Mouse (Mus musculus) stomach, embryonic 16.5 days (tissue): ENCODE data around the gene Ube3c. TPM values are rescaled to one million over a fixed set of nuclear protein-coding genes. Genes with fewer than 3 reads are reported as not detected.
"Not testable (repeated sequence)": the region's sequence is repeated elsewhere in the genome, so short reads cannot be mapped to it uniquely, and the experiment has no call there.

Source experiments
- ATAC-seq: fragments of 200-750 bp; cut with Nextera tagmentation; 2 replicates; pipeline ENCODE4 v1.8.0; 2017; ENCODE audit warnings: moderate number of reproducible peaks, moderate TSS enrichment; ENCODE audit not compliant: insufficient read depth, low FRiP score
- H3K27ac ChIP-seq: fragments of 300-500 bp; sonication (generic); 2 replicates; pipeline ENCODE4 v1.5.1; 2014; ENCODE audit warnings: low read length
- H3K27me3 ChIP-seq: fragments of 300-500 bp; sonication (generic); 2 replicates; pipeline ENCODE4 v1.6.1; 2014; ENCODE audit warnings: low read length, control low read depth, mixed read lengths; ENCODE audit not compliant: control insufficient read depth, insufficient read depth
- H3K36me3 ChIP-seq: fragments of 300-500 bp; sonication (generic); 2 replicates; pipeline ENCODE4 v1.6.1; 2014; ENCODE audit warnings: low read length; ENCODE audit not compliant: control insufficient read depth, insufficient read depth
- H3K4me1 ChIP-seq: fragments of 300-500 bp; sonication (generic); 2 replicates; pipeline ENCODE4 v1.6.1; 2014; ENCODE audit warnings: low read length, control low read depth, mixed read lengths; ENCODE audit not compliant: control insufficient read depth, insufficient read depth
- H3K4me2 ChIP-seq: fragments of 300-500 bp; sonication (generic); 2 replicates; pipeline ENCODE4 v1.6.1; 2014; ENCODE audit warnings: low read depth, low read length, mixed read lengths
- H3K4me3 ChIP-seq: fragments of 300-500 bp; sonication (generic); replicated peaks from 2 replicates; pipeline ENCODE4 v1.5.1; 2014; ENCODE audit warnings: mild to moderate bottlenecking, low read length
- H3K9ac ChIP-seq: fragments of 300-500 bp; sonication (generic); 2 replicates; pipeline ENCODE4 v1.6.1; 2014; ENCODE audit warnings: low read length
- H3K9me3 ChIP-seq: fragments of 300-500 bp; sonication (generic); replicated peaks from 2 replicates; pipeline ENCODE4 v1.6.1; 2016; ENCODE audit warnings: low read length, control low read depth; ENCODE audit not compliant: control insufficient read depth
- WGBS: fragments of 180-500 bp; shearing (Covaris S2); extraction: QIAGEN DNeasy Blood & Tissue Kit; methylation state at CpG from one replicate; pipeline ENCODE4 v1.1.7; 2014; 5-methylcytosine and 5-hydroxymethylcytosine counted together
- polyA plus RNA-seq: library from polyadenylated mRNA; unstranded; fragments of >200 nt; fragmentation: Nextera tagmentation; extraction: Ambion mirVana; gene quantifications from 2 replicates; pipeline ENCODE4 v1.2.1, GENCODE M21; 2015

Ube3c gene
- polyA plus RNA-seq, 1 experiment from 2014 or later: 14.1 TPM

- H3K9ac ChIP-seq: no peak overlapping the region
- WGBS: 67% methylated on average over 3 of the region's 3 CpGs
- H3K36me3 ChIP-seq: peaks cover 10% of the 10 kb centered on the region
- H3K4me1 ChIP-seq: no peaks in the 10 kb centered on the region
- no peak overlapping the region for H3K4me2 ChIP-seq
- H3K9me3 ChIP-seq: no peaks in the 10 kb centered on the region
- H3K4me3 ChIP-seq: no peak overlapping the region
- no peaks in the 10 kb centered on the region for H3K27me3 ChIP-seq
- H3K27ac ChIP-seq: no peak overlapping the region
- no peak for ATAC-seq
These were observed 88.7 kb downstream of the Ube3c start for GRCm38 (mm10) chr5:29657590-29658339.

- 79% methylated on average over 4 of the region's 4 CpGs for WGBS
- not testable (repeated sequence) for H3K4me2 ChIP-seq, H3K9ac ChIP-seq, H3K36me3 ChIP-seq, H3K27ac ChIP-seq, H3K4me1 ChIP-seq, H3K27me3 ChIP-seq, ATAC-seq, H3K9me3 ChIP-seq, H3K4me3 ChIP-seq
These were observed 92.2 kb downstream of the Ube3c start for GRCm38 (mm10) chr5:29661246-29661645.

GRCm38 (mm10) chr5:29665391-29665790, 96.3 kb downstream of the Ube3c start:
- H3K9ac ChIP-seq: no peak overlapping the region
- H3K4me3 ChIP-seq: no peak overlapping the region
- ATAC-seq: no peak
- WGBS: 86% methylated on average over 2 of the region's 2 CpGs
- no peak overlapping the region for H3K27ac ChIP-seq
- no peaks in the 10 kb centered on the region for H3K9me3 ChIP-seq
- H3K4me1 ChIP-seq: no peaks in the 10 kb centered on the region
- no peaks in the 10 kb centered on the region for H3K27me3 ChIP-seq
- H3K36me3 ChIP-seq: peaks cover 12% of the 10 kb centered on the region
- H3K4me2 ChIP-seq: no peak overlapping the region

- H3K27ac ChIP-seq: no peak overlapping the region
- no peak overlapping the region for H3K4me2 ChIP-seq
- no peak overlapping the region for H3K4me3 ChIP-seq
- H3K9me3 ChIP-seq: no peaks in the 10 kb centered on the region
- no peak overlapping the region for H3K9ac ChIP-seq
- H3K27me3 ChIP-seq: no peaks in the 10 kb centered on the region
- 80% methylated on average over 4 of the region's 4 CpGs for WGBS
- H3K36me3 ChIP-seq: peaks cover 34% of the 10 kb centered on the region
- ATAC-seq: no peak
- no peaks in the 10 kb centered on the region for H3K4me1 ChIP-seq
These were observed 103.5 kb downstream of the Ube3c start for GRCm38 (mm10) chr5:29672551-29672950.

- Histone ChIP-seq H3K4me3 (no peak overlapping the region), H3K27me3 (no peaks in the 10 kb centered on the region), H3K4me2 (no peak overlapping the region), H3K9me3 (no peaks in the 10 kb centered on the region), H3K36me3 (peaks cover 33% of the 10 kb centered on the region), H3K9ac (no peak overlapping the region), H3K27ac (no peak overlapping the region), H3K4me1 (no peaks in the 10 kb centered on the region)
- 91% methylated on average over 4 of the region's 4 CpGs for WGBS
- no peak for ATAC-seq
These were observed 105.3 kb downstream of the Ube3c start for GRCm38 (mm10) chr5:29674305-29674704.

- no peak overlapping the region for H3K4me2 ChIP-seq
- no peak overlapping the region for H3K9ac ChIP-seq
- 92% methylated on average over 3 of the region's 3 CpGs for WGBS
- H3K4me3 ChIP-seq: no peak overlapping the region
- ATAC-seq: no peak
- H3K27ac ChIP-seq: no peak overlapping the region
- no peaks in the 10 kb centered on the region for H3K4me1 ChIP-seq
- no peaks in the 10 kb centered on the region for H3K27me3 ChIP-seq
- peaks cover 18% of the 10 kb centered on the region for H3K36me3 ChIP-seq
- H3K9me3 ChIP-seq: no peaks in the 10 kb centered on the region
These were observed 107.4 kb downstream of the Ube3c start for GRCm38 (mm10) chr5:29676445-29676844.

- Histone ChIP-seq H3K4me2 (no peak overlapping the region), H3K4me1 (no peaks in the 10 kb centered on the region), H3K36me3 (no peaks in the 10 kb centered on the region), H3K27me3 (no peaks in the 10 kb centered on the region), H3K9me3 (0 out of 2 replicates have a peak, but pooled peaks cover 3% of the 10 kb centered on the region), H3K27ac (no peak overlapping the region), H3K9ac (no peak overlapping the region), H3K4me3 (no peak overlapping the region)
- ATAC-seq: no peak
- 77% methylated on average over 4 of the region's 4 CpGs for whole genome bisulfite sequencing
These were observed 116.0 kb downstream of the Ube3c start for GRCm38 (mm10) chr5:29685085-29685484.

GRCm38 (mm10) chr5:29687671-29688070, 118.6 kb downstream of the Ube3c start:
- H3K4me1 ChIP-seq: no peaks in the 10 kb centered on the region
- H3K27ac ChIP-seq: peak overlapping the region; percentile 51; the same call in 1 of the 2 replicates
- WGBS: 53% methylated on average over 3 of the region's 3 CpGs
- no peaks in the 10 kb centered on the region for H3K27me3 ChIP-seq
- no peak overlapping the region for H3K4me3 ChIP-seq
- H3K36me3 ChIP-seq: no peaks in the 10 kb centered on the region
- peak; percentile 69 for ATAC-seq
- no peaks in the 10 kb centered on the region for H3K9me3 ChIP-seq
- no peak overlapping the region for H3K9ac ChIP-seq
- H3K4me2 ChIP-seq: no peak overlapping the region

GRCm38 (mm10) chr5:29688352-29688751, 119.3 kb downstream of the Ube3c start:
- H3K27ac ChIP-seq: no peak overlapping the region; the same call in 1 of the 2 replicates
- H3K4me1 ChIP-seq: no peaks in the 10 kb centered on the region
- no peak overlapping the region for H3K4me2 ChIP-seq
- H3K9me3 ChIP-seq: no peaks in the 10 kb centered on the region
- H3K27me3 ChIP-seq: no peaks in the 10 kb centered on the region
- H3K4me3 ChIP-seq: no peak overlapping the region
- no peak for ATAC-seq
- no peaks in the 10 kb centered on the region for H3K36me3 ChIP-seq
- WGBS: 49% methylated on average over 7 of the region's 7 CpGs
- no peak overlapping the region for H3K9ac ChIP-seq
